Mouse (Mus musculus) layer of hippocampus, adult 18-20 months (tissue): ENCODE measurements around the gene Stip1. TPM values are rescaled to one million over a fixed set of nuclear protein-coding genes. Genes with fewer than 3 reads are reported as not detected.
"Not testable (repeated sequence)": the region's sequence is repeated elsewhere in the genome, so short reads cannot be mapped to it uniquely, and the experiment has no call there.

ENCODE experiments used
- DNase-seq, 2 experiments: peaks; one replicate each; pipeline ENCODE4 v3.0.0; 2022; ENCODE audit warnings: low spot score in 2 of 2
- total RNA-seq, 2 experiments: library from RNA; stranded (reverse); gene quantifications; 2 replicates each; pipeline ENCODE4 v1.2.3; 2021

Stip1 gene
- total RNA-seq, 2 experiments from 2014 or later: 218 to 230 TPM

GRCm38 (mm10) chr19:7017541-7018457 lies 22.0 kb downstream of the Stip1 start:
- DNase-seq: no peak

- DNase-seq: no peak
Measured at GRCm38 (mm10) chr19:7014481-7015135, 25.2 kb downstream of the Stip1 start.

- DNase-seq: no peak
Measured at GRCm38 (mm10) chr19:7013984-7014383, 25.8 kb downstream of the Stip1 start.

- DNase-seq: no peak
Measured at GRCm38 (mm10) chr19:7012426-7012825, 27.3 kb downstream of the Stip1 start.

- no peak for DNase-seq
Measured at GRCm38 (mm10) chr19:7006892-7007593, 32.7 kb downstream of the Stip1 start.

GRCm38 (mm10) chr19:6999360-7000063 lies 40.3 kb downstream of the Stip1 start:
- no peak for DNase-seq

- DNase-seq: no peak
Measured at GRCm38 (mm10) chr19:6997721-6998290, 42.0 kb downstream of the Stip1 start.

GRCm38 (mm10) chr19:6996006-6996405 lies 43.8 kb downstream of the Stip1 start, which contains the start of the genes Nudt22 and Trpt1:
Gene Nudt22 (minus strand): TSS chr19:6996117.
Gene Trpt1 (plus strand): TSS chr19:6996131.
- DNase-seq: peak; percentile 82 to 88

- DNase-seq: no peak
Measured at GRCm38 (mm10) chr19:6995255-6995991, 44.3 kb downstream of the Stip1 start.

- no peak for DNase-seq
Measured at GRCm38 (mm10) chr19:6994489-6994888, 45.3 kb downstream of the Stip1 start.

GRCm38 (mm10) chr19:6994002-6994401 lies 45.8 kb downstream of the Stip1 start:
- DNase-seq: no peak

GRCm38 (mm10) chr19:6993011-6993770 lies 46.6 kb downstream of the Stip1 start:
- DNase-seq: no peak

- peak; percentile 94 to 97 for DNase-seq
Measured at GRCm38 (mm10) chr19:6992011-6992858, 47.5 kb downstream of the Stip1 start, which contains the start of gene Dnajc4. Gene Dnajc4 (minus strand): TSS chr19:6992572.

- DNase-seq: not testable (repeated sequence)
Measured at GRCm38 (mm10) chr19:6991166-6991565, 48.6 kb downstream of the Stip1 start.

GRCm38 (mm10) chr19:6990712-6991111 lies 49.1 kb downstream of the Stip1 start:
- DNase-seq: no peak

- DNase-seq: no peak
Measured at GRCm38 (mm10) chr19:6989251-6989650, 50.5 kb downstream of the Stip1 start.

- DNase-seq: no peak
Measured at GRCm38 (mm10) chr19:6987904-6988285, 51.9 kb downstream of the Stip1 start.
